Mouse (Mus musculus) brain, embryonic 14.5 days (tissue): Measurements from ENCODE around the gene Plaa.

Experiments
- CTCF ChIP-seq: fragments of 200-500 bp; IDR thresholded peaks from 2 replicates; pipeline ENCODE4 v1.5.1; 2012; ENCODE audit warnings: inconsistent platforms, mild to moderate bottlenecking, moderate library complexity, borderline replicate concordance; ENCODE audit not compliant: insufficient read depth, insufficient read length; ENCODE audit errors: extremely low read depth
- POLR2A ChIP-seq: fragments of 200-500 bp; IDR thresholded peaks from 2 replicates; pipeline ENCODE4 v1.6.1; 2012; ENCODE audit warnings: mild to moderate bottlenecking, inconsistent platforms, borderline replicate concordance; ENCODE audit not compliant: poor library complexity, insufficient read depth, insufficient read length, severe bottlenecking; ENCODE audit errors: extremely low read depth

- no peak for TF ChIP-seq CTCF
- no peak for TF ChIP-seq POLR2A
These were observed 60.0 kb downstream of the Plaa start for GRCm38 (mm10) chr4:94543041-94543440.
